Mouse (Mus musculus) T-helper 1 cell (primary cell): ENCODE data around the gene Gli2.

Experiments used
- in situ Hi-C: fragments of 300-600 bp; cut with MboI, MseI; formaldehyde crosslinking; loops from one replicate; pipeline ENCODE4 v1.15.1; 2025; ENCODE audit warnings: high pct_unique_total_duplicates

Gli2 gene

DNA sequence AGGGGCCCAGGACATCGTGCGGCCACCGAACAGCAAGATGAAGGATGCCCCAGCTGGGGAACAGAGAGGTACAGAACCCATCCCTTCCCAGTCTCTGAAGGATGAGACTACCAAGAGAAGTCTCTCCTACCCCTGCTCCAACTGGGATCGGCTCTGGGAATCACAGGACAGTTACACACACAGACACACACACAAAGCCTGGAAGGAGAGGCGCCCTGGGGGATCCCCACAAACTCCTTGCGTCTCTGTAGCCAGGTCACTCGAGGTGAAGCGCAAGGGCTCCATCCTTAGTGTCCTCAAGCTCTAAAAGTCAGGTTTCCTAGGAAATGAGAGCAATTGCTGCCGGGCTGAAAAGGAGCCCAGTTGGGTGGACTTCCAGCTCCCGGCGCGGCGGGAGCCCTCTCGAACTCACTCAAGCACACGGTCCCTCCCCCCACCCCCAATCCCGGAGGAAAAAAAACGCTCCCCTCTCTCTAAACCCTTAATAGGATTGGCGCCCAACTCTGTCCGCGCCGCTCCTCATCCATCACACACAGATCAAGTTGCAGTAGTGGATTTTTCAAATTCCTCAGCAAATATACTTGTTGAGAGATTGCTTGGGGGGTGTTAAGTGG lies 1.4 kb downstream of the Gli2 start:
- in situ Hi-C loops: no loop called here

DNA sequence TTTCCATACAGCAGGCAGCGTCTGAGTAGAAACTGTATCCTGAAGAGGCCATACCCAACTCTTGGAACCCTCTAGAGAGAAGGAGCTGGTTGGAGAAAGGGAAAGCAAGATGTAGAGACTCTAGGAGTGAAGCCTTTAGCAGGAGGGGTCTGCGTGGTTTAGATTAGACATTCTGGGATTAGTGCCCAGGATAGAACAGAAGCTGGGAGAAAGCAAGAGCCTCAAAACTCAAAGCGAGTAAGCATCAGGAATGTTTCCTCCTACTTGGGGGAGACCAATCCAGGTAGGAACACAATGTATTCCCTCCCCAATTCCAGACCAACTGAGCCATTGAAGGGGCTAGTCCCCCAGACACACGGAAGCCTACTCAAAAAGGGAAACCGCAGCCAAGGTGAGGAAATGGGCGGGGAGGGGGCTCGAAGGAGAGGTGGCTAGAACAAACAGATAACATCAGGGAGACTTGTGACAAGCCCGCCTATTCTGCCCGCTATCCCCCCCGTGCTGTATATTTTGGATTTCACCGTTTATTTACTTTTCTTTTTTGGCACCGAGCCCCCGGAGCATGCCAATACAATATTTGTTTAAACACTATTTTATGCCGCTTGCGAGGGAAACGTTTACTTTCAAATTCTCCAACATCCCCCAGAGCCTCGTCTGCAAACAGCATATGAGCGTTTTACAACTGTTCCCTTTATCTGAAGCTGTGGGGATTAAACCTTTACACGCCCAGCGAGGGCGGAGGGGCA lies 2.1 kb downstream of the Gli2 start:
- in situ Hi-C loops: no loop called here

DNA sequence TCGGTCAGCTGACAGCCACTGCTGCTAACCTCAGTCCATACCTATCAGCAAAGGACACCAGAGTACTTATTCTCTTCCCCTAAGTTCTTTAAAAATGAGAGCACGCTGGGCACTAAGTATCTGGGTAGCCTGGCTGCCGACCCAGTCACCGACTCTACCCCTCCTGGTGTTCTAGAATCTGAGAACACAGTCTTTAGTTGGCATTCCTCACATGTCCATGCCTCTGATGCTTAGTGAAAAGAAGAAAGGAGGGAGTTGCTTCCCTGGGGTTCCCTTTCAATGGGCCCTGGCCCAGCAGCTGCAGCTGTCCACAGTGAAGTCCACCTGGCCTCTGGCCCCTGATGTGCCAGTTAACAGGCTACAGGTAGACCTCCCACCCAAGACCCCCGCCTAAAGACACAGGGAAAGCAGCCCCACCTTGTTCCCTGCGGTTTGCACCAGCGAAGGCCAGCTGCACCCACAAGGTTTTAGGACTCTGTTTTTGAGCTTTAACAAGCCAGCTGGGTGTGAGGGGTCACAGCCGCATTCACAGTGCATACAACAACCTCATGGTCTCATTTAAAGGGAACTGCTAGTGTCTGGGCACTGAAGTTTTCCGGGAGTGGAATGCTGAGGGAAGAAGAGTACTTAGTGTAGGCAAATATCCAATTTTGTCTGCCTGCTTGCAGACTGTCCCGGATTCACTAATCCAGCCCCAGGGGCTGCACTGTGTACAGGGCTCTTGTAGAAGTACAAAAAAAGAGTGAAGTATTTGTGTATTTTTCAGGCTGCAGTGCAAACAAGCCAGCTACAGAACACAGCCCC lies 3.4 kb downstream of the Gli2 start:
- in situ Hi-C loops: no loop called here

DNA sequence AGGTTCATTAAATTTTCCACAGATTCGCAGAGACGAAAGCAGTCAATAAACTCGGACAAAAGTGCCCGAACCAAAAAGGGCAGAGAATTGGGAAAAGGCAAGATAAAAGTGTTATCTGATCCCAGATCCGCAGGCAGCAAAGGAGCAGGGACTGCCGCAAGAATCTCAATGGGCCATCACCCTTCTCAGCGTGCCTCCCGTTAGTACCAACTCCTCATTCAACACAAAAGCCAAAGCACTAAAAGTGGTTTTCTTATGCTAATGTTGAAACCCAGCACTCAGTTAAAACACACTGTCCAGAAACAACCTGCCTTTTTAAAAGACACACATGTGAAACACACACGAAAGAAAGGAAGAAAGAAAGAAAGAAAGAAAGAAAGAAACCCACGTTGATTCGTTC lies 4.4 kb downstream of the Gli2 start:
- in situ Hi-C loops: no loop called here

DNA sequence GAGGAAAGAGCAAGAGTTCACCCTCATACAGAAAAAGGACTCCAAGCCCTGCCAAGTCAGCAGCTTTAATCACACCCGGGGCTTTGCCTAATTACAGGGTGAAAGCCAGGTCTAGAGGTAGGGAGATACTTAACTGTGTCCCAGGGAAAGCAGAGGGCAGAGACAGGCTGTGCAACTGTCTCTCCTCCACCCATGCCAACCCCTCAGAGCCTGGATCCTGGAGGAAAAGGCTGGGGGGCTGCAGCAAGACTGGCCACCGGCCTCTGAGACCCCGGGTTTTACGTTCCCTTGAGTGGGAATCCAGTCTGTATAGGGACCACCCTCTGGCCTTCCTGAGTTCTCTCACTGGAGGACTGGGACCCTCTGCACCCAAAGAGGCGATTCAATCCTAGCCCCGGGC lies 4.9 kb downstream of the Gli2 start:
- in situ Hi-C loops: no loop called here

DNA sequence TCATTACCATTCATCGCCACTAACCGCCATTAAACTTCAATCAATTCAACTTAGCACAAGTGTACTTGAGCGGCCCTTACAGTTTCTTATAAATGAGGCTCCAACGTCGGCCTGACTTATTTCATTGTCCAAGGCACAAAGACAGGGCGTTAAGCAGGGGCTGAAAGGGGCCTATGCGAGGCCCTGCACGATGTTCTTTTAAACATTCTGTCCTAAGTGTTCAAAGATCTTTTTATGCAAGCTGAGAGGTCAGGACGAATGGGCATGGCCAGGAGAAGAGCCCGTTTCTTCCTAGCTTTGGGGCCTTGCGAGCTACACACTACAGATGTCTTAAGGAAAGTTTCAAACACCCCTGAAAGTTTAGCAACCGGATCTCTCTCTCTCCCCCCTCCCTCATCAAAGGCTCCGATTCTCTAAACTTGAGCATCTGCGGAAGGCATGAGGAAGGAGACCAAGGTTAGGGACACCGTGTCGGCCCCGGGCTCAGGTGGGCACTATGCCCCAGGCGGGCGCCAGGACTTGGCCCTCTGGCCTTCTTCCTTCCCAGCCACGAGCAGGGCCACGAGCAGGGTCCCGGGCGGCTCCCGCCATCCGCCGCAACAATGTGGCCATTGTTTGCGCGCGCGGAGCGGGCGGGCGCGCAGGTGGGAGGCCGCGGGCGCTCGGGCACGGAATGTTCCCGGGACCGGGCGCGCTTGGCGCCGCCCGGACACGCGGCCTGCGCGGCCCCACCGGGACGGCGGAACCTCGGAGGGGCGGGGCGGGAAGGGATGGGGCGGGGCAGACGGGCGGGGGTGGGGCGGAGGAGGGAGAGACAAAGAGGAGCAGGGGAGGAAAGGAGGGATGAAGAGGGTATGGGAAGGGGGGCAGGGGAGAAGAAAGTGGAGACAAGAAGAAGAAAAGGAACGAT lies 5.7 kb downstream of the Gli2 start:
- in situ Hi-C loops: no loop called here

DNA sequence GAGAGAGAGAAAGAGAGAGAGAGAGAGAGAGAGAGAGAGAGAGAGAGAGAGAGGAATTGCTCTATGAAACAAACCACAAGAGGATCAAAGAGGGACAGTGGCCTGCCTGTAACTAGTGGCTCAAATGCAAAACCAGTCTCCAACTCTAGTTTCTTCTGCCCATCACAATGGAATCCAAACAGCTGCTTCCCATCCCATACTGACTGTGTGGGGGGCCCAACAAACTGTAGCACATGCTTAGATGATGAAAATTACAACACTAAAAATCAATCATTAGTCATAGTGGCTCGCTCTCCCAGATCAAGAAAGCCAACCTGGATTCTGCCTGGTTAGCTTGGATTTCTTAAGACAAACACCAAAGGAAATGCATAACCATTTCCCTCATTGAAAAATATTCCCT lies 15.0 kb downstream of the Gli2 start:
- in situ Hi-C loops: no loop called here

DNA sequence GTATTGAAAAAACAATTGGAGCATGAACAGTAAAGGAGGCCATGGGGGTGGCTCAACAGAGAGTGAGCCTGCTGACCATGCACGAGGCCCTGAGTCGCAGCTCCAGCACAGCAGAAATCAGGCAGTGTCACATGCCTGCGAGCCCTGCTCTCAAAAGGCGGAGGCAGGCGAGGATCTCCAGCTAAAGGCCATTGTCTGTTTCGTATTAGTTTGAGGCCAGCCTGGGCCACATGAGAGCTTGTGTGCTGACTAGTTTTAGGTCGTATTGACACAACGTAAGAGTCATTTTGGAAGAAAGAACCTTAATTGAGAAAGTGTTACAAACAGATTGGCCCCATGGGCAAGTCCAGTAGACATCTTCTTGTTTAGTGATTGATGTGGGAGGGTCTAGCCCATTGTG lies 17.5 kb downstream of the Gli2 start:
- in situ Hi-C loops: no loop called here

DNA sequence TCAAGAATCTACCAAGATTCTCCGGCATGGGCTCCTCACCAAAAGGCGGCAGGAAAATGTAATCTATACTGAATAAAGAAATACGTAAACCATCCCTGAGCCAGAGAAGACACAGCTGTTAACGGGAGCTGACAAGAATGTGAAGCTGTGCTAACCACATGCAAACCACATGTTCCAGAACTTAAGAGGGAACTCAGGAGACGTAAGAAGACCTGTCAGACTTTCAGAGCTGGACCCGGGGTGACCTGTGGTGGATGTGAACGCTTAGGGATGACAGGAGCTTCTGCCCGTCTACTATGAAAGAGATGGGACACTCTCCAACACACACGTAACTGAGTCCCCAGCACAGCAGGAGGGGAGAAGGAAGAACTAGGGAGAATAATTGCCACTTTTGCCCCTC lies 18.1 kb downstream of the Gli2 start:
- in situ Hi-C loops: no loop called here

DNA sequence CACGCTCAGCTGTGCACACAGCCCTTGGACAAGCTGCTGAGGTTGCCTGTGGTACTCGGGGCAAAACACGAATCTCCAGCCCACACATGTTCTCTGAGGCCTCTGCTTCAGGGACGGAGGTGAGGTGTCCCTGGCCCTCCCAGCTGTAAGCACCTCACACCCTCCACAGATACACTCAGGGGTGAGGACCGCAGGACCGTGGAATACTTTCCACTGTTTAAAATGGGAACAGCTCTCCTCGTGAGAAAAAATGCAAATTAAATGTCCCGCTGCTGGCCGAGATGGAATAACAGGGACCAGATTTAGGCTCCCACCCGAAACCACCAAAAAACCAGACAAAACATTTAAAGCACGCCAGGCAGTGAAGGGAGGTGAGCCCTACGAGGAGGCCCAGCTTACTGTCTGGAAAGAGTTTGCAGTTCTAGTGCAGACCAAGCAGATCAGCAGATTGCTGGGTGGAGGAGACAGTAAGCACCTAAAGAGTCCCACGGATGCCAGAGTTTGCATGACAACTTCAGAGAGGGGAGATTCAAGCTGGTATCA lies 19.2 kb downstream of the Gli2 start:
- in situ Hi-C loops: no loop called here

DNA sequence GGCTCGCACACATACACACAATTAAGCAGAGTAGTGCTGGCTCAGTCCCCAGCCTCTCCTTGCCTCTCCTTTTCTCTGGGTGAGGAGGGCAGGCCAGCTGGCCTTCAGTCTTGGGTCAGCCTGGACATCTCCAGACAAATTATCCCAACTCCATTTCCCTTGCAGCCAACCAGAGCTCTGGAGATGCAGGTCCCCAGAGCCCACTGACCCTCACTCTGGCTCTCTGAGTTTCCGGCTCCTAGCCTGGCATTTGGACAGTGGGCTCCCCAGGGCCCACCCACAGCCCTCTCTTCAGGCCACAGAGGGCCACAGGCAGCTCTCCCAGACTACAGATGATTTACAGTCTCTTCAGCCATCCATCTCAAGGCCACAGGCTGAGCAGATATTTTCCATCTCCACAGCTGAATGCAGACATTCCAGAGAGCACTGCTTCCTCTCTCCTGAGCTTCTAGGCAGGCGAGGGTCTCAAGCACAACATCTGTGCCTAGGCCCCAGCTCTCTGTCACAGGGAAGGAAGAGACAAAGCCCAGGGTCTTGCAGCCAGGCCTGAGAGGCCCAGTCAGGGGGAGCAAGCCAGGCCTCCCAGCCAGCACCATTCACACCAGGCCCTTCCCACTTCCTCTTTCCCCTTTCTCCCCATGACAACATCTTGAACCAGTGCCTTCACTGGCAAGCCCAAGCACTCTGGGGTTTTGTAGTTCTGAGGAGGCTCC lies 19.8 kb downstream of the Gli2 start:
- in situ Hi-C loops: no loop called here

DNA sequence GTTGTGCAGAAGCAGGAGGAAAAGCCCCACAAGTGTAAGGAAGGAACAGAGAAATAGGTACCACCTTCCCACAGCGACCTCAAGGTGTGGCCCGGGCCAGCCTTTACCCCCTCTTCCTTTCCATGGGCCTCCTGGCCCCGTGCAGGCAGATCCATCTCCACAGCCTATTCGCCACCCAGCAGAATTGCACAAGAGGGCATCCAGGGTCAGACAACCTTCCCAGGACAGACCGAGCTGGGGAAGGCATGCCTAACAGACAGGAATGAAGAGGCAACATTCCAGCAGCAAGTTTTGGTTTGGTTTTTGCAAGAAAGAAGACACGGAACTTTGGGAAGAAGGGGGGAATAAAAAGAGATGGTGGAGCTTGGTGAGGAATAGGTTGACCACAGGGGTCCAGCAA lies 22.2 kb downstream of the Gli2 start:
- in situ Hi-C loops: no loop called here

DNA sequence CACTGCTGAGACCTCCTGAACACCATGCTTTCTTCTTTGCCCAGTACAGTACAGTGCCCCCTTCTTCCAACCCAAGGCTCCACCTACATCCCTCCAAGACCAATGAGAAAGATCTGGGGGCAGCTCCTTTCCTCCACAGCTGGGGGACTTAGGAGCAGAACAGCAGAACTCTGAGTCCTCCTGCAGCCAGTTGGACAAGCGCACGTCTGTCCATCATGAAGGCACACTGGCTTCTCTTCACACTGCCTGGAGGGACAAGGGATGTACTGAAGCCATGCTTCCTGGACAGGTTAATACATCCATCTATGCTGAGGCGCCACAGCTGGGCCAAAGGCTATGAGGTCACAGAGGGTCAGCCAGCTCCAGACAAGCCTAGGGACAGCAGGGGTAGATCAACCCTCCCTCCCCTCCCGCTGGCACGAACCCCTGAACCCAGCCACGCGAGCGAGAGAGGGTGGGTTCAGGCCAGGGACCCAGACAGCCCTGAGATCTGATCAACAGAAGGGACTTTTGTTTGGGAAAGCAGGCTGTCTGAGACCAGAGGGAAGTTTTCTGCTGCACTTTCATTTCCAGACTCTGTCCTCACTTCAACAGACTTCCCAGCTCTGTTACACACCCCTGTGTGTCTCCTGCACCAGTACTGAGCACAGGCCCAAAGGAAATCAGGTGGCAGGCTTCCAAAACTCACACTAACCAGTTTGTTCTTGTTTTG lies 27.6 kb downstream of the Gli2 start:
- in situ Hi-C loops: no loop called here

DNA sequence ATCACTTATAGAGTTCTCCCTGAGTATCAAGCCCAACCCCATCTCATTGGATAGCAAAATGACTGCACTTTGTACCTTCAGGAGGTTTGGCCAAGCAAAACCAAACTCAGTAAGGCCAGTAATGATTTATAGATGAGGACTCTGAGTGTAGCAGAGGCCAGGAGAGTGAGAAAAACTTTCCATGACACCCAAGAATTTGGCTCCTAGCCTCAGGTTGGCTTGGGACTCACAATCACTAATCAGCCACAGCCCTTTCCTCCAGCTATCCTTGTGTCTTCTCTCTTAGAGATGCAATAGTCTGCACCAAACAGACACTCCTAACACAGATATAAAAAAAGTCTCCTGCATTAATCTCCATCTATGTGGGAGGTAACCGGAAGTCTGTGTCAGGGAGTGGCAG lies 31.1 kb downstream of the Gli2 start:
- in situ Hi-C loops: no loop called here

DNA sequence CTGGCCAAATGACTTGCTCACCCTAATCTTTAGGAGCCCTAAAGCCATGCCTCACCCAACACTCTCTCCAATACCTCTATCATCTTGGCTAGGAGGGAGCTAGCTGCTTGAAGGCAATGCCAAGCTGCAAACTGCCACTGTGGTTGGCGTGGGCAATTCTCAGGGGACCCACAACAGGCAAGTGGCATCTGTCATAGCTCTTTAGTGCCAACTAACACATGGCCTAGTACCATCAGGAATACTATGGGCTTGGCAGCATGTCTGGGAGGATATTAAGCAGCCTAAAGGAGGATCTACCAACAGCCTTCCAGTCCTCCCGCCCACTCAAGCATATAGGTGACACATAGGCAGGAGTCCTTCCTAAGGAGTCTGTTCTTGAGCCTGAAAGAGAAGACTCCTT lies 33.3 kb downstream of the Gli2 start:
- in situ Hi-C loops: no loop called here

DNA sequence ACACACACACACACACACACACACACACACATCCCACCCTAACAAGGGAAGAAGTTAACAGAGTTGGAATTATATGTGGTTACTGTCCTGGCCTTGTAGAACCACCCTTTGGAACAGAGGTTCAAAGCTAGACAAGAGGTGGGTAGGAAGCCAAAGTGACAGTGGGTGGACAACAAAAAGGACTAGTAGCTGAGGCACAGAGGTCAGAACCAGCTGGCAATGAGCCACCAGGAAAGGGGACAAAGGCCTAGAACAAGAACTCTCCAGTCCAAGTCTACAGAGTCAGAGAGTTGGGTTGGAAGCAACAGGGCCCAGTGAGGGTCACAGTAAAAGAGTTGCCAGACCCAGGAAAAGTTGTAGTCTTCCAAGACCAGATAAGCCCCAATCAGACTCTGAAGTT lies 34.4 kb downstream of the Gli2 start:
- in situ Hi-C loops: no loop called here

DNA sequence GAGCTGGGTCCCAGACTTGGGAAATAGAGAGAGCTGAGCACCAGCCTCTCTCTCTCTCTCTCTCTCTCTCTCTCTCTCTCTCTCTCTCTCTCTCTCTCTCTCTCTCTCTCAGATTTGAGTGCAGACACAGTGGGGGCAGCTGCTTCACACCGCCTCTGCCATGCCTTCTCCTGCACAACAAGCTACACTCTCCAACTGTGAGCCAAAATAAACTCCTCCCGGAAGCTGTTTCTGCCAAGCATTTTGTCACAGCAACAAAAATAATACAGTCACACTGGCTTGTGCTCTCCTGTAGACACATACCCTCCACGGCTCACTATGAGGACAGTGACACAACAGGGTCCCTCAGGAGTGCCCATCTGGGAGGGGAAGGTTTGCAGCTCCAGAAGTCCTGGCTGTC lies 36.6 kb downstream of the Gli2 start:
- in situ Hi-C loops: no loop called here

DNA sequence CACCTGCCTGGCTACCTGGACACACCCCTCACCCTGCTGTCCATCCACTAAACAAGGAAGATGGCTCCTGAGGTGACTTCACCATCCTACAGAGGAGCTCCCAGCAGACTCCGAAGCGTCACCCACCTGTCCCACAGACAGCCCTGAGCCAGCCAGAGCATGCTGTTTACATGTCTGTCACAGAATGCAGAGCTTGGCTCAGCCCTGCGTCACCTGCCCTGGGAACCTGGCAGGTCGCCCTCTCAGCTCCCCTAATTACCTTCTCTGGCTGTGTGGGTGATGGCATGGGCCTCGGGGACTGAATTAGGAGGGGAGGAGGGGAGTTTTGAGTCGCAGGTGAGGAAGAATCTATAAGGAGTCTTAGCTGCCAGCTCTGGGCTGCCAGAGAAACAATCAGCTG lies 38.3 kb downstream of the Gli2 start:
- in situ Hi-C loops: no loop called here

DNA sequence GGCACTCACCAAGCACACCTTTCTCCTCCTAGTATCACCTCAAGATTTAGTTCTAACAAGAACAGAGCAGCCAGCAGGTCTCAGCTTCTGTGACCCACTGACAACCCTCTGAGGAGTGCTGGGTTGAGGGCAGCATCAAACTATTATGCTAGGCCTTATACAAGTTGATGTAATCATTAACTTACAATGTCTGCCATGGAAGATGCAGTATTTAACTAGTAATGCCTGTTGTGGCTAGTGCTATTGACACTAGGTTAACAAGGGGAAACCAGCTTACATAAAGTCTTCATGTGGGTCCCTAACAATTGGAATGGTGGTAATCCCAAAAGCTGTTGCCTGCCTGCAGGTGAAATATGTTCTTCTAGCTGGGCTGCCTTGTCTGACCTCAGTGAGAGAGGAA lies 44.5 kb downstream of the Gli2 start:
- in situ Hi-C loops: no loop called here

DNA sequence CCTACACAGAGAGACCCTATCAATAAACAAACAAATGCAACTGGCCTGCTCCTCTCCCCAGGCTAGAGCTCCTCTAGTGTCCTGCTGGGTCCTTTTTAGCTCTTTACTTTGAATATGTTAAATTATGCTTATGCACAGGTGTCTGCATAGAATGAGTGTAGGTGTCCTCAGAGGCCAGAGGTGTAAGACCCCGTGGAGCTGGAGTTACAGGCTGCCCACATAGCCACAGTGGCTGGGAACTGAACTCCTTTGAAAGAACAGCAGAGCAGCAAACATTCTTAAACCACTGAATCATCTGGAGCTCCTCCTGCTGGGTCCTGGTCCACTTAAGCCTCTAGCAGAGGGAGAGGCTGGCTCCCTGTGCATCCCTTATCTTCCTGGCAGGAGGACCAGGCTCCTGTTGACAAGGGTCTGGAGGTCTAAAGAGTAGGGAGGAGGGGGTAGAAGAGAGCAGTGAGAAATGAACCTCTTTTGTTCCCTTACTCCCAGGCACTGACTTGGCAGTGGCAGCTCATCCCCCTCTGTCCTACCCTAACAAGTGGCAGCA lies 49.5 kb downstream of the Gli2 start:
- in situ Hi-C loops: no loop called here
